Comparison of ENCODE assay signal across 8 mouse cellular contexts in the genomic region with DNA sequence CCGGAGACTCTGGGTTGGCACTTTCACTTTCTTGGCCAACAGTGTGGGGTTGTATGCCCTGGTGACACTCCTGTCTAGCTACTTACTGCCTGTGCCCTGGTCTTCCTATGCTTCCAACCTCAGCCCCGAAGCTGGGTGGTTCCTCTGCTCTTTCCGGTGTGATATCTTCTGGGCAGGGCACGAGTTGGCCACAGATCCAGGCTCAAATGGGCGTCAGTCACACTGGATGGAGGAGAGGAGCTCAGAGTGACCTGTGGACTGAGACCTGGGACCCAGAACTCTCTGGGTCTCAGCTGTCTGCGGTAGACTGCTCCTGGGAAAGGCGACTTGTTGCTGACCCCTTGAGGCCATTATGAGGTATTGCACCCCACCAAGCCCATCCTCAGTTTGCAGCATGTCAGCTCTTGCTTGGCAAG. TPM values are rescaled to one million over a fixed set of nuclear protein-coding genes. Genes with fewer than 3 reads are reported as not detected.
A peak's percentile ranks its signal among the peaks of the same experiment; 100 is the strongest.
DNase-seq lines count a peak whose midpoint lies in the region; ATAC-seq lines count a peak whose summit lies in the region.

A gene (minus strand): TSS at position 211 of the 416 bp plus-strand sequence.

- H3K36me3 ChIP-seq in intestine, embryonic 16.5 days (ENCODE audit: control insufficient read depth, insufficient read depth, low read length) = no peaks in the 10 kb centered on the region
- no peaks in the 10 kb centered on the region for H3K36me3 ChIP-seq in limb, embryonic 11.5 days (ENCODE audit: control insufficient read depth, insufficient read depth, low read length)
- no peaks in the 10 kb centered on the region for H3K36me3 ChIP-seq in midbrain, embryonic 13.5 days

- ATAC-seq in frontal cortex, adult (ENCODE audit: low TSS enrichment) = peak; percentile 50; the same call in 1 of the 2 replicates
- 0 out of 2 replicates have a peak, but pooled peaks have one; percentile 5 for ATAC-seq in intestine, embryonic 16.5 days
- ATAC-seq in limb, embryonic 11.5 days (ENCODE audit: insufficient number of reproducible peaks, low FRiP score, low TSS enrichment, low read depth) = peak; percentile 41
- ATAC-seq in midbrain, embryonic 13.5 days = peak; percentile 70

- no peak within 1 kb of the TSS for H3K27ac ChIP-seq in intestine, embryonic 16.5 days (ENCODE audit: low read length)
- no peak within 1 kb of the TSS for H3K27ac ChIP-seq in limb, embryonic 11.5 days (replicated peaks; ENCODE audit: low read depth, low read length)
- no peak within 1 kb of the TSS for H3K27ac ChIP-seq in midbrain, embryonic 13.5 days

- H3K4me2 ChIP-seq in intestine, embryonic 16.5 days (ENCODE audit: low read depth, low read length) = peak within 1 kb of the TSS; percentile 75; the same call in 1 of the 2 replicates
- H3K4me2 ChIP-seq in limb, embryonic 11.5 days (ENCODE audit: low read depth, severe bottlenecking) = no peak within 1 kb of the TSS
- H3K4me2 ChIP-seq in midbrain, embryonic 13.5 days (replicated peaks) = no peak within 1 kb of the TSS

- H3K27me3 ChIP-seq in intestine, embryonic 16.5 days (replicated peaks; ENCODE audit: control insufficient read depth, insufficient read depth, low read length) = peaks cover 10% of the 10 kb centered on the region; the same call in 1 of the 2 replicates
- H3K27me3 ChIP-seq in limb, embryonic 11.5 days (ENCODE audit: control insufficient read depth, insufficient read depth, low read length) = peaks cover 18% of the 10 kb centered on the region
- peaks cover 47% of the 10 kb centered on the region for H3K27me3 ChIP-seq in midbrain, embryonic 13.5 days

- peak within 1 kb of the TSS; percentile 71 for H3K9ac ChIP-seq in intestine, embryonic 16.5 days (ENCODE audit: low read depth, low read length)
- no peak within 1 kb of the TSS for H3K9ac ChIP-seq in limb, embryonic 11.5 days (ENCODE audit: low read length)
- no peak within 1 kb of the TSS for H3K9ac ChIP-seq in midbrain, embryonic 13.5 days (replicated peaks)

- no peaks in the 10 kb centered on the region for H3K9me3 ChIP-seq in intestine, embryonic 16.5 days (ENCODE audit: control insufficient read depth, low read length)
- H3K9me3 ChIP-seq in limb, embryonic 11.5 days (ENCODE audit: control insufficient read depth, low read length) = no peaks in the 10 kb centered on the region
- no peaks in the 10 kb centered on the region for H3K9me3 ChIP-seq in midbrain, embryonic 13.5 days

- no peak within 1 kb of the TSS for H3K4me3 ChIP-seq in intestine, embryonic 16.5 days (ENCODE audit: low read length)
- no peak within 1 kb of the TSS for H3K4me3 ChIP-seq in limb, embryonic 11.5 days (ENCODE audit: low read depth, low read length)
- no peak within 1 kb of the TSS for H3K4me3 ChIP-seq in midbrain, embryonic 13.5 days (replicated peaks)

- peak; percentile 28 for DNase-seq in ovary, postnatal 36 days (ENCODE audit: low spot score)
- no peak for DNase-seq in ovary, adult 18-20 months (ENCODE audit: low spot score)
- peak; percentile 30 for DNase-seq in c-Kit-positive CD71-positive TER-119-positive erythroid progenitor cells, embryonic 14.5 days (ENCODE audit: low spot score)
- peak; percentile 76 for DNase-seq in limb, embryonic 11.5 days (ENCODE audit: low spot score)
- DNase-seq in telencephalon, adult 2 months (ENCODE audit: low read depth, low spot score) = peak; percentile 8

- peaks cover 15% of the 10 kb centered on the region; the same call in 1 of the 2 replicates for H3K4me1 ChIP-seq in intestine, embryonic 16.5 days (ENCODE audit: control insufficient read depth, insufficient read depth, low read length)
- H3K4me1 ChIP-seq in limb, embryonic 11.5 days (ENCODE audit: control insufficient read depth, insufficient read depth, low read length) = peaks cover 15% of the 10 kb centered on the region
- H3K4me1 ChIP-seq in midbrain, embryonic 13.5 days (replicated peaks) = peaks cover 10% of the 10 kb centered on the region

- WGBS in intestine, embryonic 16.5 days = 19% methylated on average over 7 of the region's 7 CpGs
- WGBS in limb, embryonic 11.5 days = 27% methylated on average over 7 of the region's 7 CpGs
- 24% methylated on average over 7 of the region's 7 CpGs for WGBS in midbrain, embryonic 13.5 days

RNA-seq across cellular contexts. Expression of the gene that starts here (rescaled TPM):
- polyA plus RNA-seq in intestine, embryonic 16.5 days (2015; fragmentation: Nextera tagmentation; extraction: Ambion mirVana) = 69.5 and 74.1 TPM in 2 replicates
- polyA plus RNA-seq in limb, embryonic 11.5 days (2014; fragmentation: Nextera tagmentation; extraction: Ambion mirVana) = 4.1 and 4.2 TPM in 2 replicates
- 0.18 and 0.32 TPM in 2 replicates for polyA plus RNA-seq in midbrain, embryonic 13.5 days (2015; fragmentation: Nextera tagmentation; extraction: Ambion mirVana)

Comparison
In these comparisons a context has a peak if more than half of its experiments do, and no peak if none do; other contexts are left out.
1. RNA of the gene that starts here (polyA plus RNA-seq): 69.5 to 74.1 TPM in intestine, embryonic 16.5 days; 4.1 to 4.2 TPM in limb, embryonic 11.5 days and 0.18 to 0.32 TPM in midbrain, embryonic 13.5 days; every median in the first group is over 10 times any median in the second.
2. Peak in ATAC-seq in midbrain, embryonic 13.5 days; RNA of the gene not detected or under 1 TPM.
3. ATAC-seq: peak in every context shown above with its lines; median percentile 70 in midbrain, embryonic 13.5 days; 50 in frontal cortex, adult; 41 in limb, embryonic 11.5 days; 5 in intestine, embryonic 16.5 days.